Mouse (Mus musculus) layer of hippocampus, postnatal 36 days (tissue): ENCODE results near the gene Ganab. TPM values are rescaled to one million over a fixed set of nuclear protein-coding genes. Genes with fewer than 3 reads are reported as not detected.
"Not testable (repeated sequence)": the region's sequence is repeated elsewhere in the genome, so short reads cannot be mapped to it uniquely, and the experiment has no call there.

Experiments
- DNase-seq, 2 experiments: peaks; one replicate each; pipeline ENCODE4 v3.0.0; 2022
- total RNA-seq, 2 experiments: library from RNA; stranded (reverse); gene quantifications; 2 replicates each; pipeline ENCODE4 v1.2.3; 2021

The Ganab gene
- total RNA-seq, 2 experiments from 2014 or later: 111 to 118 TPM

DNA sequence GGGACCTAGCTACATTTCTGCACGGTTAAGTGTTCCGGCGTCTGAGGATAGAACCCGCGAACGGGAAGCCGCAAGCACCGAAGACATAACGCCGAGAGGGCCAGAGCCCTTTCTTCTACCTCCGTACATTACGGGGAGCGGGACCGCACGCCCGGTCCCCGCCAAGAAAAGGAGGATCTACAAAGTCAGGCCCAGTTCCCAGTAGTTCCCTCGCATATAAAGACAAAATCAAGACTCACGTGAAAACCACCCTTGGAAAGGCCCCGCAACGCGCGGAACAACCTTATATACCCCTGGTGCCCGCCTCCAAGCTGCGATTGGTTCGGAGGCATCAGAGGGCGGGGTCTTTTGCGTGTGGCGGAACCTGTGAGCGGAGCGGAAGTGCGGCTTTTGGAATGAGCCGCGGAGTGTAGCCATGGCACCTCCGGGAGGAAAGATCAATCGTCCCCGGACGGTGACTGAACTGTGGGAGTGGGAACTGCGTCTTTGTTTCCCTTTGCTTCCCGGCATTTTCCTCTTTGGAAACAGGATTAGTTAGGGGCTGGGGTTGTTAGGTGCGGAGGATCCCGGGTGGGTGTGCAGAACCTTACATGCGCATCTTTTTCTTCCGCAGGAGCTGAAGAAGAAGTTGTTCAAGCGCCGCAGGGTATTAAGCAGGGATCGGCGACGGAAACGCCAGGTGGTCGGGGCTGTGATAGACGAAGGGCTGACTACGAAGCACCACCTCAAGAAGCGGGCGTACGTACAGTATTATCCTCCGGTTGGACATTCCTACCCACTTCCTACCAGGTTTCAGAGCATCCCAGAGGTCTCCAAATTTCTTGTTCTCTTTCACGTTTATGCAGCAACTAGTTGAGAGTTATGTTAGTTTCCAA lies 9.1 kb upstream of the Ganab start, which contains the start of the genes 1810009A15Rik and Gm49416:
Gene 1810009A15Rik, plus strand, starts transcription at position 343 of the 875 bp plus-strand sequence.
Gene Gm49416, plus strand, starts transcription at position 416 of the 875 bp plus-strand sequence.
- peak; percentile 90 to 93 for DNase-seq

DNA sequence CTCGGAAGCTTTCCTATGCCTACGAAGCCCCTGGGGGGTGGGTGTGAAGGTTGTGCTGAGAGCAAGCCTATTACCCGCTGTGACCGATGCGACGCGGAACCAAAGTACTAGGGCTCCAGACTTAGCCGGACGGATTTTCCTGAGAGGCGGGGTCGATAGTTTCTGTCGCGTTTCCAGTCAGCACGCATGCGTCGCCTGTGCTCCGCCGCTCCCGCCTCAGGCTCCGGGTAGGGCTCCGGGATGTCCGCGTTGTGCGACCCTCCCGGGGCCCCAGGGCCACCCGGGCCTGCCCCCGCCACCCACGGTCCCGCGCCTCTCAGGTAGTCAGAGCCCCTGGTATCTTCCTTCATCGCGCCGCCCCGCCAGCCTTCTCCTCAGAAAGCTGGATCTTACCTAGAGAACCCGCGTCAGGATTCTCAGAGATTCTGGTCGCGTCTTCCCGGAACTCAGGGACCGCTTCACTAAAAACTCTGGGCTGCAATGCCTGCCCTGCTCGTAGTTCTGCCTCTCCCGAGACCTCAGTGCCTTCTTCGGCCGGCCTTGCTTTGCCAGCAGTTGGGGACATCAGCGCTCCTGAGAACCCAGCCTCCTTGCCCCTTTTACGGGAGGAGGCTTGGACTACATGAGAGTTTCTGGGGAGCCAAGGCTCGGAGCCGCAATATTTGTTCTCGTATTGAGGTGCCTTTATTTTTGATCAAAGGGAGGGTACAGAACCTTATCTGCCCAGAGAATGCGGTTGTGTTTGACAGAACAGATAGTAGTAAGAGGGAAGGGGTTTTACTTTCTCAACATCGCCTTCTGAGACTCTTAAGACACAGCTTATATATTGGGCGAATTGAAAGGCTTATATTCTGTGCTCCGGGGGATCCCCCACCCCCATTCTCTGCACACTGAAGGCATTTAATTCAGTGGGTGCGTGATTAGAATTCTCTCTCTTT lies 4.8 kb upstream of the Ganab start, which contains the start of gene Ints5:
Gene Ints5, plus strand, starts transcription at position 177 of the 938 bp plus-strand sequence.
- peak; percentile 87 for DNase-seq

DNA sequence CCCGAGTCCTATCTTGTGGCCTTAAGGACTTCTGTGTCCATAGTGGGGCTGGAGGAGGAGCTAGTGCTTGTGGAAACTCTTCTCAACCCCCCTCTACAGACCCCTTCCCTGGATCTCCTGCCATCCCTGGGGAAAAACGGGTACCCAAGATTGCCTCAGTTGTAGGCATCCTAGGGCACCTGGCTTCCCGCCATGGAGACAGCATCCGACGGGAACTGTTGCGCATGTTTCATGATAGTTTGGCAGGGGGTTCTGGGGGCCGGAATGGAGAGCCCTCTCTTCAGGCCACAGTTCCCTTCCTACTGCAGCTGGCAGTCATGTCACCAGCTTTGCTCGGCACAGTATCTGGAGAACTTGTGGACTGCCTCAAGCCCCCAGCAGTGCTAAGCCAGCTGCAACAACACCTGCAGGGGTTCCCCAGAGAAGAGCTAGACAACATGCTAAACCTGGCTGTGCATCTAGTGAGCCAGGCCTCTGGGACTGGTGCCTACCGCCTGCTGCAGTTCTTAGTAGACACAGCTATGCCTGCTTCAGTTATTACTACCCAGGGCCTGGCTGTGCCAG lies 2.4 kb upstream of the Ganab start:
- DNase-seq: no peak

DNA sequence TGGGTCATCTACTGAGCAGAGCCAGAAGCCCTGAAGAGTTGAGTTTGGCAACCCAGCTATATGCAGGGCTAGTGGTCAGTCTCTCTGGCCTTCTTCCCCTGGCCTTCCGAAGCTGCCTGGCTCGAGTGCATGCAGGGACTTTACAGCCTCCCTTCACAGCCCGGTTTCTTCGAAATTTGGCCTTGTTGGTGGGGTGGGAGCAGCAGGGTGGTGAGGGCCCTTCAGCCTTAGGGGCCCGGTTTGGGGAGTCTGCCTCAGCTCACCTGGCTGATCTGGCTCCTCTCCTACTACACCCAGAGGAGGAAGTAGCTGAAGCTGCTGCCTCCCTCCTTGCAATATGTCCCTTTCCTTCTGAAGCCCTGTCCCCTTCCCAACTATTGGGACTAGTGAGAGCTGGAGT lies 1.6 kb upstream of the Ganab start:
- DNase-seq: not testable (repeated sequence)

DNA sequence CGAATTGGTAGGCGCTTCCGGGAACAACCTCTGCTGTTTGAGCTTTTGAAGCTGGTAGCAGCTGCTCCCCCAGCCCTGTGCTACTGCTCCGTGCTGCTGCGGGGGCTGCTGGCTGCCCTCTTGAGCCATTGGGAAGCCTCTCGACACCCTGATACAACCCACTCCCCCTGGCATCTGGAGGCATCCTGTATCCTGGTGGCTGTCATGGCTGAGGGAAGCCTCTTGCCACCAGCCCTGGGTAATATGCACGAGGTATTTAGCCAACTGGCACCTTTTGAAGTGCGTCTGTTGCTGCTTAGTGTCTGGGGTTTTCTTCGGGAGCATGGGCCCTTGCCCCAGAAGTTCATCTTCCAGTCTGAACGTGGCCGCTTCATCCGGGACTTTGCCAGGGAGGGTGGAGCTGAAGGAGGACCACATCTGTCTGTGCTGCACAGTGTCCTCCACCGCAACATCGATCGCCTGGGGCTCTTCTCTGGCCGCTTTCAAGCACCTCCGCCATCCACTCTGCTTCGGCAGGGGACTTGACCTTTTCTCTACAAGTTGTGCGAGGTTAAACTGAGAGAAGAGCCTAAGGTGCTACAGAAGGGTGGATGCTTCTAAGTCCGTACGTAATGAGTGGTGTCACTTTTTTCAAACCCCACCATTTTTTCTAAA lies 533 bp upstream of the Ganab start:
- DNase-seq: peak in 1 of 2 experiments; percentile 37

DNA sequence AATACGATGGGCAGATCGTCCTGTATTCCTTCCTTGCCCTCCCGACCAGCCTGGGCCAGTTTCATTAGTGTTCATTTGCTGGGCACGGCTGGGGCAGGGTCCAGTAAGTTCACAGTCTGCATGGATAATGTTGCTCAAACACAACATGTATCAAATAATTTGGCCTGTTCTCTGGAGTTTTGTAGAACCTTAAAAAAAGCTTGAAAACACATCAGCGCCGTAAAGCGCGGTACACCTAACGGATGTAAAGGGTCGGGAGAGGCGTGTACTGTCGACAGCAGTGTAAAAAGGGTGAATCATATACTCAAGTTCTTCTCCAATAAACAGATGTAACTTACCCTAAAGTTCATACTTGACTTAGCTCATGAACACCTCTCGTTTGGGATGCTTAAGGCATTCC lies 705 bp downstream of the Ganab start:
- DNase-seq: no peak

DNA sequence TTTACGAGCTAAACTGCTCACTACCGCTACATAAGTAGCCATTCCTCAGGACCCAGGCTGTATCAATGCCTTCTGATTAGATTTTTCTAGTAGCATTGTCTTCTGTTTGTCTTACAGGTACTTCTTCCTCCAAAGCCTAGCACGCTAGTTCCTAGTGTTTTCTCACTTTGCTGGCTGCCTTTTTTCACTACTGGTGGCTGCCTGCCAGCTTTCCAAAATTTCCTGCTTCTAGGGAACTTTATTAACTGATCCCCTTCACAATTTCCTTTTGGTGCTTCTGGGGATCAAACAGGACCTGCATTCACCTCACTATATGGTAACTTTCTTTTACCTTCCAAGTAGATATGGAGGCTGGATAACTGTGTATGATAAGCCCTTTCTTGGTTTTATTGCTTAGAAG lies 1.2 kb downstream of the Ganab start:
- DNase-seq: no peak

DNA sequence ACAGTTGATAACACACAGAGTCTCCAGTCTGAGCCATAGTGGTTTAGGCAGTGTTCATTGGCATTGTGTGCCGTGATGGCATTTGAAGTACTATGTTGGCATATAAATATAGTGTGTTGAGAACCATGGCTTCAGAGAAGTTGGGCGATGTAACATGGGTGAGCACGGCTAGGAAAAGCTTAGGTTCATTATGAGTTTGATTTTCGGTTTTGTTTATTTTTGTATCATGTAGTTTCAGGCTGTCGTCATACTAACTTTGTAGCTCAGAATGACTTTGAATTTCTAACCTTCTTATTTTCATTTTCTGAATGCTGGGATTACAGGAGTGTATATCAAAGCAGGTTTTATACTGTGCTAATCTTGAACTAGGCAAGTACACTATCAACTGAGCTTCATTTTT lies 5.5 kb downstream of the Ganab start:
- DNase-seq: no peak

DNA sequence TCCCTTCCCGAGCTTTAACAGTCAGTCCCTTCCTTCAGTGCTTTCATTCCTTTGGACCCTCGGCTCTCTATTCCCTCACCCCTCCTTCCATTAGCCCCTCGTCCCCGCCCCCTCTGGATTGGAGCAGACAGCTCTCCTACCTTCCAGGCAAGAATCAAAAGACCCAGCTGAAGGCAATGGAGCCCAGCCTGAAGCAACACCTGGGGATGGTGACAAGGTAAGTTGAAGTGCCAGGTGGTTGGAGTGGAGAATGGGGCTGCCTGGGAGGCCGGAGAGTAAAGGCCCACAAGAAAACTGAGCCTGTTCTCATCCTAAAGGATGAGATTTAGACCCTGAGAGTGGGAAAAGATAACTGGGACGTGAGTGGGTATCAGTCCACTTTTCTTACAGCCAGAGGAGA lies 10.7 kb downstream of the Ganab start:
- no peak for DNase-seq

DNA sequence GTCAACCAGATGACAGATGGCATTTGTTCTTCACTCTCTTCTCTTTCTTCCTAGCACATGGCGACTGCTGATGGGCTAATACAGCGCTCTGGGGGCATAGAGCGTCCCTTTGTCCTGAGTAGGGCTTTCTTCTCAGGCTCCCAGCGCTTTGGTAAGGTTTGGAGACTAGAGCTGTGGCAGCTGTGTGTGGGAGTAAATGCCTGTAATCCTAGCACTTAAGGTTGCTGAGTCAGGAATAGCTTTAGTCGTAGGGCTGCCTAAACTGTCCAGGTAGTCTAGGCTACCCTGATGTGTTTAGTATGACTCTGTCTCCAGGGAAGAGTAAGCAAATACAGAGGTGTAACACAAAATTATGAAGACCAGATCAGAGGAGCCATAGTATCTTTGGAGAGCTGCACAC lies 13.9 kb downstream of the Ganab start:
- DNase-seq: no peak

DNA sequence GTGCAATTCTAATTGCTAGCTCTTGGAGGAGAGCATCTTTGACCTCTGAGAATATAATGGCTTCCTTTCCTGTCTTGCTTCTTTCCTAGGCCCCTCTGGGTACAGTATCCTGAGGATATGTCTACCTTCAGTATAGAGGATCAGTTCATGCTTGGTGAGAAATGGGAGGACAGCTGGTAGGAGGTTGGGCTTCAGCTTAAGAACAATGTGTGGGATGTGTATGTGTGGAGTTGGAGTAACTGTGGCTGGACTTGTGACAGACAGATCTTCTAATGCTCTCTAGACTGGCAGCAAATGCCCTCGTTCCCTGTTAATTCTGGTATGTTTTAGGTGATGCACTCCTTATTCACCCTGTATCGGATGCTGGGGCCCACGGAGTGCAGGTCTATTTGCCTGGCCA lies 16.3 kb downstream of the Ganab start:
- no peak for DNase-seq

DNA sequence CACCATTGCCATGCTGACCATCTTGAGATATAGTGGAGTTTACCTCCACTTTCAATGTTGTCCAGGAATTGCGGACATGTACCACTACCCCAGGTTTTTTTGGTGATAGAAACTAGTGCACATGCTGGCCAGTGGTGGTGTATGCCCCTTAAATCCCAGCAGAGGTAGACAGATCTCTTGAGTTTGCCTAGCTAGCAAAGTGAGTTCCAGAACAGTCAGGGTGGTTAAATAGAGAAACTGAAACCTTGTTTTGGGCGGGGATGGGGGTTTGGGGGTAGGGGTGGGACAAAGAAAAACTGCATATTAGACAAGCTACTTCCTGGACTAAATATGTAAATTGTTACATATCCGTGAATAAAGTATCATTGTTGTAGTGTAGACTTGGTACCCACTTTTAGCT lies 21.1 kb downstream of the Ganab start:
- no peak for DNase-seq

DNA sequence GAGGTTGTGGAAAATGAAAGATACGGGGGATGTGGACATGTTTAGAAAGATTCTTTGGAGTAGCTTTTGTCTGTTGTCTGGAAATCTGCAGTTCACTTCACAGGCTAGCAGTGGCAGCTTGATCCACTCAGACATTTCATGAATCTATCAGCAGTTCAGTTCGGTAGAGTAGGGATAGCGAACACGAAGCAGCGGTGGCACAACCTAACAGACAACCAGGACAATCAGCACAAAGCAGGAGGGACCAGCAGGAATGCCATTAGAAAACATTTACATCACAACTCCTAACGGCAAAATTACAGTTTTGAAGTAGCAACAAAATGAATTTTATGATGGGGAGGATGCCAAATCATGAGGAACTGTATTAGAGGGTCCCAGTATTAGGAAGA lies 21.8 kb downstream of the Ganab start:
- DNase-seq: no peak

DNA sequence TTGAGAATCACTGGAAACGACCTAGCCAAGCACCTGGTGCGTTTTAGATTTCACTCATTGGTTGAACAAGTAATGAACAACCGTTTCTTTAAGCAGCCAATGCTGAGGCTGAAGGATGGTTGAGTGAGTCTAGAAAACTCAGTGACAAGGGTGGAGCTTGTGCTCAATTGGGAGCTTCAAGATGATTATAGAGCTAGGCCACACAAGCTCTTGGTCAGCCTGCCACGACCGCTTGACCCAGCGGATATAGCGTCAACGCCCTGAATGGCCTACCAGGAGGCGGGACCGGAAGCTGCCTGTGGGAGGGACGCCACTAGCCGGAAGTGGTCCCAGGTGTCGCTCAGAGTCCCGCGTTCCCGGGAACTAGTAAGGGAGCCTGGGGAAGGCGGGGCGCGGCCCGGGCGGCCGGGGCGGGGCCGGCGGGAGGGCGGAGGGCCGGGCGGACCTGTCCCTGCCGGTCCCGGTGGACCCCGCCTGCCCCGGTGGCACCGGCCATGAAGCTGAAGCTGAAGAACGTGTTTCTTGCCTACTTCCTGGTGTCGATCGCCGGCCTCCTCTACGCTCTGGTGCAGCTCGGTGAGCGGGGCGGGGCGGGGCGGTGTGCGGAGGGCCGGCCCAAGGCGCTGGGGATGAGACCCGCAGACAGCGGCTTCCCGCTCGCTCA lies 22.3 kb downstream of the Ganab start, which contains the start of gene B3gat3:
Gene B3gat3, plus strand, starts transcription at position 302 of the 664 bp plus-strand sequence.
- DNase-seq: peak; percentile 92 to 94

DNA sequence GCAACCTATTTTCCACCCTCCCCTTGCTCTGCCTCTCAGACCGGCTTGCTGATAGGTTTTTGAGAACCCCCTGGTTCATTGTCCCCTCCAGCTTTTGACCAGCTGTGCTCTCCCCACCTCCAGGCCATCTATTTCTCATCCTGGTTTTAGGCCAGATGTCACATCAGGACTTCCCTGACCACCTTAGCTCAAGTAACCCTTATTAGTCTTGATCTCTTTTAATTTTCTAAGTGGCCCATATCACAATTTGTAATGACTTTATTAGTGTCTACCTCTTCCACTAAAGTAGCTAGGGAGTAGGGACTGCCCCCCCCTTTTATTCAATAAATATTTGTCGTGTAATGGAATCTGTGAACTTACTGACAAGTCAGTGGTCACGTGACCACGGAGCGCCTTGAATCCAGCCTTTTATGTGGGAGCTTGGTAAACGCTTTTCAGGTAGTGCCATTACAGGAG lies 23.0 kb downstream of the Ganab start:
- no peak for DNase-seq

DNA sequence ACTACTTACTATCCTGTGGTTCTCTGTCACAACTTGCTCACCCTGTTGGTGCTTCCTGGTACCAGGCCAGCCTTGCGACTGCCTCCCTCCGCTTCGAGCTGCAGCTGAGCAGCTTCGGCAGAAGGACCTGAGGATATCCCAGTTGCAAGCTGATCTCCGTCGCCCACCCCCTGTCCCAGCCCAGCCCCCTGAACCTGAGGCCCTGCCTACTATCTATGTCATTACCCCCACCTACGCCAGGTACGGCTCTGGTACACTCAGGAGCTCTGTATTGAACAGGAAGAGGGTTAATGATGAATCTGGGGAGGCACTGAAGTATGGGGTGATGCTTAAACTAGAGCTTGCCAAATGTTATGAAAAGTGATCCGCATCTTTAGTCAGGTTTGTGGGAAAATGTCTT lies 23.9 kb downstream of the Ganab start:
- no peak for DNase-seq

DNA sequence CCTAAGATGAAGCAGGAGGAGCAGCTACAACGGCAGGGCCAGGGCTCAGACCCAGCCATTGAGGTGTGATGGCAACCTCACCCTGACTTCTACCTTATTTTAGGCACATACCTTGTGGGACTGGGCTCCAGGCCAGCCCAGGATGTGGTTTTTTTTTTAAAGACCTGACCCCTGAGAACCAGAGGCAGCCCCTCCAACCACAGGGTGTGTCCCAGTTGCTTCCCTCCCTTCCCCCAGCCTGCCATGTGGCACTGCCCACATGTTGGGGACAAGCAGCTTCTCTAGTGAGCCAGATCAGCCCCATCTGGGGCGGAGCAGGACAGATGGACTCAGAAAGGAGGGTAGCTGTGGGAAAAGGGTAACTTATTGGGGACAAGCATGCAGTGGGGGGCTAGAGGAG lies 28.9 kb downstream of the Ganab start:
- DNase-seq: no peak

DNA sequence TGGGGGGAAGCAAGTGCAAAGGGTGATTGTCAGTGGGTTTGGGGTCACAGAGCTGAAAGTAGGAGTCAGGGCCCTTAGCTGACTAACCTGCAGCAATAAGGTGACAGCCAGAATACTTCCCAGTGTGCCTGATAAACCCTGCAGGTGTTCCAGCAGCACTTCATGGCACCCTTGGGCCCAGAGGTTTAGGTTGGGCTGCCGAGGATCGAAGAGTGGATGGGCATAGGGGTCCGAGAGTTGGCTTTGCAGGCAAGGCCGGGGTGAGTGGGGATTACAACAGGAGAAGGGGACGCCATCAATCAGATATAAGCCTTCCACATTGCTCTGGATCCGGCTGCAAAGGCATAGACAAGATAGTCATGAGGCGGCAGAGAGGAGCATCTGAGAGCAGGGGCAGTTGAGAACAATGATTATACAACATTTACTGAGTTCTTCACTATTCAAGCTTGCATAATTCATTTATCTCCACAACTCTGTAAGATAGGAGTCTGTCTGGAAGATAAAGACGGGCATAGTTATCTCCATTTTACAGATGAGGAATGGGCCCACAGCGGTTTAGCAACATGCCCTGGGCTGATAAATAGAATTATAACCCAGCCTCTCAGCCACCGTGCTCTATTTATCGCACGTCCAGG lies 30.1 kb downstream of the Ganab start:
- DNase-seq: no peak

DNA sequence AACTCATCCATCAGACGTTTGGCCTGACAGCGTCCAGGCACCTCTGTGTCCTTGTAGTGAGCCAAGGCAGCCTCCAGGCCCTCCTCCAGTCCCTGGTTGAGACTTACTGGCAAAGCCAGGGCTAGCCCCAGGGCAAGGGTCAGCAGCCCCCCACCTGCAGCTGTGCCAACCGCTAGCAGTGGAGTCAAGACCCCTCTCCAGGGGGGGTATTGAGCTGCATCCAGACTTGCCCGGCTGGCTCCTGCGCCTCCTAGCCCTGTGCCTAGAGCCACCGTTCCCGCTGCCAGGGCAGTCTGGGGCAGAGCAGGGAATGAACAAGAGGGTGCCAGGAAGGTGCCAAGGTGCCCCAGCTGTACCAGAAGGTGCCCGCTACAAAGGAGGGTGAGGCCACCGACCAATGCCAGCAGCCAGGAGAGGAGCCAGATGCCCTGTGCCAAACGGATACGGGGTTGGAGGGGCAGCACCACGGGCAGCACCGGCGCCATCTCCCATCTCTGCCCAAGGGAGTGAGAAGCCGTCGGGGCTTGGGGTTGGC lies 30.9 kb downstream of the Ganab start:
- no peak for DNase-seq

DNA sequence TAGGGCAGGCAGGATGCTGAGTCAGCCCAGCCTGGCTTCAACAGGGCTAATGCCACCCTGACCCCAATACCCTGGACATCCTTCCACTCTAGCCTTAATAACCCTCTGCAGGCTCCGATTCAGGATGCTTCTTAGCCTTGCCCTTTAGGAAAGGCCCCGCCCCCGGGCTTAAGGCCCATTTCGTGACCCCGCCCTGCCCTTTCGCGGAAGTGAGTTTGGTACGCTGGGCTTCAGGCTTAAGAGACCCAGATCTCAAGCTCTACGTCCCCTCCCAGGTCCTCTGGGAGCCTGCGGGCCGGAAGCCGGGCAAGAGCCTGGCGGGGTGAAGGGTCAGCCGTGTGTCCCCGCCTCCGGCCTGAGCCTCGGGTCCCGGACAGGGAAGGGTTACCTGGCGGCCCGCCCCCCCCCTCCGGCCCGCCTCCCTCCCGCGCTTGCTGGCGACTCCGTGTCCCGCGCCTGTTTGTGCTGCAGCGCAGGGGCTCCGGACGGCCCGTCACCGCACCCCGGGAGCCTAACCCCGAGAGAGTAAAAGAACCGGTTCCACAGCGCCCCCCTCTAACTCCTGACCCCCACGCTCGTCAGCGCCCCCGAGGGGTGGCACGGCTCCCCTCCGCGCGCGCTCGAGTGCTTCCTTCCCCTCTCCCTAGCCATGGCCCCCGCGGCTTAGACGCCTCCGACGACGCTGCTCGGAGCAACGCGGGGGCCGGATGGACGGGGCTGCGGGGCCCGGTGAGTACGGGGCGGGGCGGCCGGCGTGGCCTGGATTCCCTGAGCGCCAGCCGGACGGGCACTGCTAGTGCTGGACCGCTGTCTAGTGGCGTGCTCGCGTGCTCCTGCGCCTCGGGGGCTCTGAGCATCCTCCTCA lies 31.6 kb downstream of the Ganab start, which contains the start of the genes Rom1 and Eml3:
Gene Rom1, minus strand, starts transcription at position 133 of the 865 bp plus-strand sequence.
Gene Eml3, plus strand, starts transcription at position 329 of the 865 bp plus-strand sequence.
- DNase-seq: peak; percentile 61 to 64
